Mouse (Mus musculus) thymus, adult 2 months (tissue): Measurements from ENCODE around the gene Reep1. TPM values are rescaled to one million over a fixed set of nuclear protein-coding genes. Genes with fewer than 3 reads are reported as not detected.
"Not testable (repeated sequence)": the region's sequence is repeated elsewhere in the genome, so short reads cannot be mapped to it uniquely, and the experiment has no call there.

Experiments used
- DNase-seq: peaks from one replicate; pipeline ENCODE4 v3.0.0; 2021
- H3K27ac ChIP-seq: fragments of 200-500 bp; 2 replicates; pipeline ENCODE4 v1.5.1; 2012; ENCODE audit warnings: low read length, control low read depth; ENCODE audit not compliant: control insufficient read depth, insufficient read depth
- H3K27me3 ChIP-seq: fragments of 200-500 bp; 2 replicates; pipeline ENCODE4 v1.6.1; 2012; ENCODE audit warnings: mild to moderate bottlenecking, low read length, moderate library complexity, mixed read lengths; ENCODE audit not compliant: control insufficient read depth, insufficient read depth
- H3K36me3 ChIP-seq: fragments of 200-500 bp; 2 replicates; pipeline ENCODE4 v1.6.1; 2012; ENCODE audit warnings: mild to moderate bottlenecking, low read length, moderate library complexity; ENCODE audit not compliant: control insufficient read depth, insufficient read depth
- H3K4me1 ChIP-seq: fragments of 200-500 bp; replicated peaks from 2 replicates; pipeline ENCODE4 v1.6.1; 2012; ENCODE audit warnings: low read length; ENCODE audit not compliant: control insufficient read depth, insufficient read depth
- H3K4me3 ChIP-seq: fragments of 200-500 bp; 2 replicates; pipeline ENCODE4 v1.5.1; 2012; ENCODE audit warnings: mild to moderate bottlenecking, low read length, control low read depth, moderate library complexity; ENCODE audit not compliant: control insufficient read depth, insufficient read depth
- CTCF ChIP-seq: fragments of 200-500 bp; IDR thresholded peaks from 2 replicates; pipeline ENCODE4 v1.5.1; 2012; ENCODE audit warnings: mild to moderate bottlenecking, control low read depth, low read length, moderate library complexity, borderline replicate concordance; ENCODE audit not compliant: control insufficient read depth, poor library complexity, insufficient read depth; ENCODE audit errors: extremely low read depth
- POLR2A ChIP-seq: fragments of 200-500 bp; IDR thresholded peaks from 2 replicates; pipeline ENCODE4 v1.6.1; 2012; ENCODE audit warnings: mild to moderate bottlenecking, low read length, control low read depth, moderate library complexity; ENCODE audit not compliant: control insufficient read depth, poor library complexity, insufficient read depth; ENCODE audit errors: extremely low read depth
- WGBS: fragments of 180-500 bp; shearing (Covaris S2); methylation state at CpG from one replicate; pipeline ENCODE4 v1.1.7; 2018; 5-methylcytosine and 5-hydroxymethylcytosine counted together
- polyA plus RNA-seq: library from polyadenylated mRNA; depleted of rRNA; stranded (reverse); fragments of >200 nt; gene quantifications from 2 replicates; pipeline ENCODE4 v1.2.3, GENCODE M21; 2012; rRNA removed

Reep1 gene
- polyA plus RNA-seq, 1 experiment, result 2.1 TPM

GRCm38 (mm10) chr6:71829768-71830167, 122.4 kb downstream of the Reep1 start:
- Histone ChIP-seq H3K4me3 (no peak overlapping the region), H3K4me1 (no peaks in the 10 kb centered on the region), H3K36me3 (no peaks in the 10 kb centered on the region), H3K27me3 (no peaks in the 10 kb centered on the region), H3K27ac (no peak overlapping the region)
- TF ChIP-seq POLR2A (no peak), CTCF (no peak)
- no peak for DNase-seq
- 97% methylated on average over 9 of the region's 9 CpGs for WGBS

GRCm38 (mm10) chr6:71830690-71831580, 123.6 kb downstream of the Reep1 start, which contains the start of gene Immt:
Gene Immt (plus strand): TSS chr6:71831331.
- WGBS, result under 1% methylated on average over 64 of the region's 64 CpGs
- Histone ChIP-seq H3K4me1 (no peaks in the 10 kb centered on the region), H3K27me3 (no peaks in the 10 kb centered on the region), H3K27ac (peak within 1 kb of the TSS; percentile 31), H3K36me3 (no peaks in the 10 kb centered on the region), H3K4me3 (peak within 1 kb of the TSS; percentile 59)
- peak; percentile 94 for DNase-seq
- TF ChIP-seq CTCF, result peak; percentile 23; the same call in 1 of the 2 replicates
- TF ChIP-seq POLR2A, result 0 out of 2 replicates have a peak, but pooled peaks have one; percentile 52

GRCm38 (mm10) chr6:71831581-71831960, 124.2 kb downstream of the Reep1 start:
- under 1% methylated on average over 21 of the region's 21 CpGs for WGBS
- H3K36me3 ChIP-seq, result no peaks in the 10 kb centered on the region

GRCm38 (mm10) chr6:71836811-71837210, 129.4 kb downstream of the Reep1 start:
- WGBS, result 79% methylated on average over 2 of the region's 2 CpGs
- Histone ChIP-seq H3K27ac (no peak overlapping the region), H3K4me3 (no peak overlapping the region), H3K36me3 (no peaks in the 10 kb centered on the region), H3K27me3 (no peaks in the 10 kb centered on the region), H3K4me1 (no peaks in the 10 kb centered on the region)
- TF ChIP-seq POLR2A (no peak), CTCF (no peak)
- DNase-seq, result no peak

More at GRCm38 (mm10) chr6:71831581-71831960, 124.2 kb downstream of the Reep1 start:
- Histone ChIP-seq H3K4me3 (peak overlapping the region; percentile 59), H3K27me3 (no peaks in the 10 kb centered on the region), H3K4me1 (no peaks in the 10 kb centered on the region), H3K27ac (peak overlapping the region; percentile 8)
- peak; percentile 21; the same call in 1 of the 2 replicates for TF ChIP-seq CTCF
- TF ChIP-seq POLR2A, result no peak; the same call in none of the 2 replicates
- peak; percentile 91 for DNase-seq

- Histone ChIP-seq H3K4me3 (no peak overlapping the region), H3K27ac (no peak overlapping the region), H3K27me3 (no peaks in the 10 kb centered on the region), H3K36me3 (no peaks in the 10 kb centered on the region; the same call in 1 of the 2 replicates), H3K4me1 (no peaks in the 10 kb centered on the region)
- no peak for DNase-seq
- TF ChIP-seq CTCF (no peak), POLR2A (no peak)
Measured at GRCm38 (mm10) chr6:71839815-71840214, 132.5 kb downstream of the Reep1 start.

- no peak overlapping the region for H3K4me3 ChIP-seq
- H3K27me3 ChIP-seq, result no peaks in the 10 kb centered on the region
- no peak for TF ChIP-seq CTCF
- TF ChIP-seq POLR2A, result no peak
- WGBS, result 96% methylated on average over 1 of the region's 1 CpGs
- no peaks in the 10 kb centered on the region; the same call in 1 of the 2 replicates for H3K36me3 ChIP-seq
- DNase-seq, result no peak
- no peak overlapping the region for H3K27ac ChIP-seq
- H3K4me1 ChIP-seq, result no peaks in the 10 kb centered on the region
Measured at GRCm38 (mm10) chr6:71840597-71841290, 133.4 kb downstream of the Reep1 start.

GRCm38 (mm10) chr6:71846906-71847305, 139.5 kb downstream of the Reep1 start:
- H3K4me3 ChIP-seq, DNase-seq, H3K27ac ChIP-seq, H3K27me3 ChIP-seq, H3K4me1 ChIP-seq: not testable (repeated sequence)
- 98% methylated on average over 6 of the region's 6 CpGs for WGBS
- H3K36me3 ChIP-seq, result peaks cover 16% of the 10 kb centered on the region

Other genes starting within 250 kb of the Reep1 start
- gene Rnf103, start 213.7 kb upstream of the Reep1 start, polyA plus RNA-seq, result 14.3 and 21.5 TPM in 2 replicates
- gene Chmp3, start 163.8 kb upstream of the Reep1 start, polyA plus RNA-seq, result 27.1 and 33.8 TPM in 2 replicates
- 39.9 and 43.5 TPM in 2 replicates for gene Kdm3a, start 74.6 kb upstream of the Reep1 start, polyA plus RNA-seq
- gene Mrpl35, start 119.4 kb downstream of the Reep1 start, polyA plus RNA-seq, result 9.2 and 10.9 TPM in 2 replicates
- gene Immt, start 123.8 kb downstream of the Reep1 start, polyA plus RNA-seq, result 47.7 and 52.3 TPM in 2 replicates
- 18.2 and 23.0 TPM in 2 replicates for gene Ptcd3, start 201.2 kb downstream of the Reep1 start, polyA plus RNA-seq
- gene Polr1a, start 201.5 kb downstream of the Reep1 start, polyA plus RNA-seq, result 17.3 TPM in 2 replicates